Mouse (Mus musculus): ENCODE data around the gene Slc25a39. TPM values are rescaled to one million over a fixed set of nuclear protein-coding genes. Genes with fewer than 3 reads are reported as not detected.

The Slc25a39 gene
- total RNA-seq (2021): 100 to 1,000 TPM; 163 to 176 TPM
- long read RNA-seq, experiment 1, transcript Slc25a39-201 (12 exons, 1,685 nt): major isoform, 179 of 199 reads
- long read RNA-seq, experiment 1, partial matches to known transcripts: 3 of 199 reads
- long read RNA-seq, experiment 1, other reads (novel, unspliced or antisense): 17 of 199 reads
- long read RNA-seq, experiment 2, transcript Slc25a39-201 (12 exons, 1,685 nt): major isoform, 140 of 153 reads
- long read RNA-seq, experiment 2, partial matches to known transcripts: 5 of 153 reads
- long read RNA-seq, experiment 2, other reads (novel, unspliced or antisense): 8 of 153 reads

GRCm38 (mm10) chr11:102407834-102408215, at the start of gene Slc25a39:
Gene Slc25a39, minus strand, starts transcription at chr11:102407946.
- no peak for DNase-seq

GRCm38 (mm10) chr11:102455740-102456396, 48.1 kb upstream of the Slc25a39 start:
- intact Hi-C loops (cut with DNase I): no loop called here
- DNase-seq: peak; percentile 74 to 77

More at GRCm38 (mm10) chr11:102407834-102408215, at the start of gene Slc25a39:
- intact Hi-C loops (cut with DNase I): loop anchor here (1.0 to 2.0 kb wide), 2 partner anchors 88 to 111 kb away; partner anchors contain the start of gene Atxn7l3

GRCm38 (mm10) chr11:102453131-102453530, 45.4 kb upstream of the Slc25a39 start:
- intact Hi-C loops (cut with DNase I): no loop called here
- DNase-seq: no peak

GRCm38 (mm10) chr11:102449043-102450008, 41.6 kb upstream of the Slc25a39 start:
- intact Hi-C loops (cut with DNase I): no loop called here
- no peak for DNase-seq

GRCm38 (mm10) chr11:102448327-102448726, 40.6 kb upstream of the Slc25a39 start:
- intact Hi-C loops (cut with DNase I): no loop called here
- no peak for DNase-seq

GRCm38 (mm10) chr11:102447497-102447896, 39.8 kb upstream of the Slc25a39 start, which contains the start of gene Fam171a2:
Gene Fam171a2, minus strand, starts transcription at chr11:102447682.
- intact Hi-C loops (cut with DNase I): no loop called here

GRCm38 (mm10) chr11:102446581-102447461, 39.1 kb upstream of the Slc25a39 start:
- DNase-seq: peak; percentile 33 to 50
- intact Hi-C loops (cut with DNase I): no loop called here

More at GRCm38 (mm10) chr11:102447497-102447896, 39.8 kb upstream of the Slc25a39 start, which contains the start of gene Fam171a2:
- DNase-seq: peak; percentile 90 to 92

GRCm38 (mm10) chr11:102445891-102446361, 38.2 kb upstream of the Slc25a39 start:
- DNase-seq: peak; percentile 56 to 58
- intact Hi-C loops (cut with DNase I): no loop called here

GRCm38 (mm10) chr11:102445264-102445890, 37.6 kb upstream of the Slc25a39 start:
- peak; percentile 60 to 65 for DNase-seq
- intact Hi-C loops (cut with DNase I): no loop called here

GRCm38 (mm10) chr11:102444781-102445180, 37.0 kb upstream of the Slc25a39 start:
- no peak for DNase-seq
- intact Hi-C loops (cut with DNase I): no loop called here

GRCm38 (mm10) chr11:102444321-102444720, 36.6 kb upstream of the Slc25a39 start:
- intact Hi-C loops (cut with DNase I): no loop called here
- DNase-seq: no peak

- intact Hi-C loops (cut with DNase I): no loop called here
- no peak for DNase-seq
Measured at GRCm38 (mm10) chr11:102443740-102444139, 36.0 kb upstream of the Slc25a39 start.

- DNase-seq: no peak
- intact Hi-C loops (cut with DNase I): no loop called here
Measured at GRCm38 (mm10) chr11:102442089-102442488, 34.3 kb upstream of the Slc25a39 start.

- DNase-seq: no peak
- intact Hi-C loops (cut with DNase I): no loop called here
Measured at GRCm38 (mm10) chr11:102441434-102441833, 33.7 kb upstream of the Slc25a39 start.

- DNase-seq: no peak
- intact Hi-C loops (cut with DNase I): no loop called here
Measured at GRCm38 (mm10) chr11:102440255-102440654, 32.5 kb upstream of the Slc25a39 start.

- intact Hi-C loops (cut with DNase I): no loop called here
- DNase-seq: no peak
Measured at GRCm38 (mm10) chr11:102439093-102440082, 31.6 kb upstream of the Slc25a39 start.

- DNase-seq: peak; percentile 83 to 90
- intact Hi-C loops (cut with DNase I): no loop called here
Measured at GRCm38 (mm10) chr11:102438212-102439092, 30.7 kb upstream of the Slc25a39 start.
